10 mouse cellular contexts compared by ENCODE assay signal in genomic region chr8:108819271-108819671, GRCm38 (mm10).
DNase-seq lines count a peak whose midpoint lies in the region; ATAC-seq and TF ChIP-seq lines count a peak whose summit lies in the region.
"Had no signal": no experiment of that assay in that cellular context is flagged by ENCODE, and none has a peak within 500 bp of the region (broad histone marks: within the 10 kb centered on the region; RNA-seq: fewer than 3 reads in every experiment).

No protein-coding gene starts in this region.

- H3K36me3 ChIP-seq in forebrain, embryonic 12.5 days (replicated peaks): no peaks in the 10 kb centered on the region
- H3K36me3 ChIP-seq in forebrain, postnatal 0 days (ENCODE audit: insufficient read depth): no peaks in the 10 kb centered on the region
- H3K36me3 ChIP-seq in lung, embryonic 14.5 days (ENCODE audit: insufficient read depth): 0 out of 2 replicates have a peak, but pooled peaks cover 5% of the 10 kb centered on the region
- H3K36me3 ChIP-seq in embryonic facial prominence, embryonic 11.5 days (replicated peaks; ENCODE audit: control insufficient read depth, insufficient read depth, low read depth, low read length): no peaks in the 10 kb centered on the region
- no peaks in the 10 kb centered on the region for H3K36me3 ChIP-seq in midbrain, embryonic 15.5 days (replicated peaks)

- peaks cover 51% of the 10 kb centered on the region for H3K4me1 ChIP-seq in forebrain, embryonic 12.5 days
- H3K4me1 ChIP-seq in forebrain, postnatal 0 days (ENCODE audit: insufficient read depth): no peaks in the 10 kb centered on the region
- peaks cover 25% of the 10 kb centered on the region for H3K4me1 ChIP-seq in lung, embryonic 14.5 days (ENCODE audit: insufficient read depth)
- peaks cover 6% of the 10 kb centered on the region; the same call in 1 of the 2 replicates for H3K4me1 ChIP-seq in embryonic facial prominence, embryonic 11.5 days (ENCODE audit: control insufficient read depth, insufficient read depth, low read length)
- H3K4me1 ChIP-seq in midbrain, embryonic 15.5 days: peaks cover 53% of the 10 kb centered on the region

- 0 out of 2 replicates have a peak, but pooled peaks cover 4% of the 10 kb centered on the region for H3K27me3 ChIP-seq in forebrain, embryonic 12.5 days
- H3K27me3 ChIP-seq in forebrain, postnatal 0 days (ENCODE audit: insufficient read depth, low read length): no peaks in the 10 kb centered on the region
- H3K27me3 ChIP-seq in lung, embryonic 14.5 days (ENCODE audit: insufficient read depth, low read length): no peaks in the 10 kb centered on the region
- no peaks in the 10 kb centered on the region for H3K27me3 ChIP-seq in embryonic facial prominence, embryonic 11.5 days (ENCODE audit: control insufficient read depth, insufficient read depth, low read length)
- H3K27me3 ChIP-seq in midbrain, embryonic 15.5 days (replicated peaks): no peaks in the 10 kb centered on the region

- no peak for DNase-seq in forebrain, postnatal 0 days
- peak; percentile 72 for DNase-seq in lung, embryonic 14.5 days
- DNase-seq in lung, postnatal 25 days (ENCODE audit: low spot score): no peak
- peak; percentile 44 for DNase-seq in embryonic facial prominence, embryonic 11.5 days (ENCODE audit: low spot score)
- no peak for DNase-seq in right cerebral cortex, postnatal 10 days (ENCODE audit: low spot score in 2 of 2)
- no peak for DNase-seq in gastrocnemius, postnatal 4 days (ENCODE audit: low spot score in 2 of 2)

- WGBS in forebrain, embryonic 12.5 days: 13% methylated on average over 8 of the region's 8 CpGs
- 16% methylated on average over 8 of the region's 8 CpGs for WGBS in forebrain, postnatal 0 days
- WGBS in lung, embryonic 14.5 days: 12% methylated on average over 8 of the region's 8 CpGs
- 17% methylated on average over 8 of the region's 8 CpGs for WGBS in embryonic facial prominence, embryonic 11.5 days
- WGBS in midbrain, embryonic 15.5 days: 9% methylated on average over 8 of the region's 8 CpGs

- TF ChIP-seq CTCF in forebrain, postnatal 0 days (IDR thresholded peaks at IDR 0.05; ENCODE audit: low read depth): no peak
- TF ChIP-seq CTCF in lung, embryonic 14.5 days (IDR thresholded peaks at IDR 0.05; ENCODE audit: low read depth): no peak

- H3K9me3 ChIP-seq in forebrain, embryonic 12.5 days: no peaks in the 10 kb centered on the region
- H3K9me3 ChIP-seq in forebrain, postnatal 0 days (ENCODE audit: low read length): no peaks in the 10 kb centered on the region
- H3K9me3 ChIP-seq in lung, embryonic 14.5 days (ENCODE audit: low read depth, low read length): no peaks in the 10 kb centered on the region
- no peaks in the 10 kb centered on the region for H3K9me3 ChIP-seq in embryonic facial prominence, embryonic 11.5 days (replicated peaks; ENCODE audit: control insufficient read depth, low read length)
- no peaks in the 10 kb centered on the region for H3K9me3 ChIP-seq in midbrain, embryonic 15.5 days

- no peak overlapping the region for H3K9ac ChIP-seq in forebrain, embryonic 12.5 days
- no peak overlapping the region for H3K9ac ChIP-seq in forebrain, postnatal 0 days
- H3K9ac ChIP-seq in lung, embryonic 14.5 days: no peak overlapping the region
- no peak overlapping the region for H3K9ac ChIP-seq in embryonic facial prominence, embryonic 11.5 days (replicated peaks; ENCODE audit: low read length)
- no peak overlapping the region for H3K9ac ChIP-seq in midbrain, embryonic 15.5 days

- no peak for ATAC-seq in forebrain, embryonic 12.5 days (ENCODE audit: low FRiP score)
- ATAC-seq in forebrain, postnatal 0 days: no peak
- ATAC-seq in lung, embryonic 14.5 days (ENCODE audit: insufficient read depth): peak; percentile 14; the same call in 1 of the 2 replicates
- ATAC-seq in embryonic facial prominence, embryonic 11.5 days (replicated peaks; ENCODE audit: insufficient number of reproducible peaks, low FRiP score, low TSS enrichment, low read depth): 0 out of 2 replicates have a peak, but pooled peaks have one; percentile 51
- ATAC-seq in midbrain, embryonic 15.5 days (replicated peaks): no peak
- ATAC-seq: inflammation-experienced regulatory T-cells, adult 6 months had no signal

- H3K27ac ChIP-seq in forebrain, embryonic 12.5 days: peak overlapping the region; percentile 26; the same call in 1 of the 2 replicates
- H3K27ac ChIP-seq in forebrain, postnatal 0 days (ENCODE audit: low read depth, low read length): no peak overlapping the region
- peak overlapping the region; percentile 63 for H3K27ac ChIP-seq in lung, embryonic 14.5 days (ENCODE audit: low read depth)
- 0 out of 2 replicates have a peak overlapping the region, but pooled peaks have one; percentile 52 for H3K27ac ChIP-seq in embryonic facial prominence, embryonic 11.5 days (replicated peaks; ENCODE audit: low read depth, low read length)
- H3K27ac ChIP-seq in midbrain, embryonic 15.5 days: peak overlapping the region; percentile 8; the same call in 1 of the 2 replicates
- H3K27ac ChIP-seq: macrophage had no signal

- H3K4me3 ChIP-seq in forebrain, embryonic 12.5 days (replicated peaks): no peak overlapping the region
- H3K4me3 ChIP-seq in forebrain, postnatal 0 days (ENCODE audit: low read depth, low read length): no peak overlapping the region
- H3K4me3 ChIP-seq in lung, embryonic 14.5 days (ENCODE audit: low read depth, low read length): no peak overlapping the region
- no peak overlapping the region for H3K4me3 ChIP-seq in embryonic facial prominence, embryonic 11.5 days (ENCODE audit: low read depth, low read length)
- H3K4me3 ChIP-seq in midbrain, embryonic 15.5 days: no peak overlapping the region

- H3K4me2 ChIP-seq in forebrain, embryonic 12.5 days: peak overlapping the region; percentile 15; the same call in 1 of the 2 replicates
- no peak overlapping the region for H3K4me2 ChIP-seq in forebrain, postnatal 0 days (ENCODE audit: low read depth)
- H3K4me2 ChIP-seq in lung, embryonic 14.5 days: peak overlapping the region; percentile 32
- H3K4me2 ChIP-seq in embryonic facial prominence, embryonic 11.5 days (ENCODE audit: low read depth, low read length): no peak overlapping the region
- no peak overlapping the region for H3K4me2 ChIP-seq in midbrain, embryonic 15.5 days

Comparison
In these comparisons a context has a peak if more than half of its experiments do, and no peak if none do; other contexts are left out.
1. H3K4me2 ChIP-seq: peak in forebrain, embryonic 12.5 days (single experiment) and lung, embryonic 14.5 days (single experiment); none in forebrain, postnatal 0 days (single experiment), embryonic facial prominence, embryonic 11.5 days (single experiment) and midbrain, embryonic 15.5 days (single experiment).
2. DNase-seq: peak in lung, embryonic 14.5 days (single experiment) and embryonic facial prominence, embryonic 11.5 days (single experiment); none in forebrain, postnatal 0 days (single experiment), lung, postnatal 25 days (single experiment), right cerebral cortex, postnatal 10 days (0 of 2) and gastrocnemius, postnatal 4 days (0 of 2).
3. ATAC-seq: peak in lung, embryonic 14.5 days (single experiment) and embryonic facial prominence, embryonic 11.5 days (single experiment); none in forebrain, embryonic 12.5 days (single experiment), forebrain, postnatal 0 days (single experiment) and midbrain, embryonic 15.5 days (single experiment).